Mouse (Mus musculus) forebrain, embryonic 13.5 days (tissue): ENCODE results near the gene Olfr1389. TPM values are rescaled to one million over a fixed set of nuclear protein-coding genes. Genes with fewer than 3 reads are reported as not detected.
"Not testable (repeated sequence)": the region's sequence is repeated elsewhere in the genome, so short reads cannot be mapped to it uniquely, and the experiment has no call there.

Experiments
- ATAC-seq: fragments of 200-750 bp; cut with Nextera tagmentation; 2 replicates; pipeline ENCODE4 v1.8.0; 2017
- H3K27ac ChIP-seq: fragments of 300-500 bp; sonication (generic); 2 replicates; pipeline ENCODE4 v1.5.1; 2015; ENCODE audit warnings: inconsistent platforms, mild to moderate bottlenecking, moderate library complexity
- H3K27me3 ChIP-seq: fragments of 300-500 bp; sonication (generic); 2 replicates; pipeline ENCODE4 v1.6.1; 2015; ENCODE audit warnings: mild to moderate bottlenecking, inconsistent platforms
- H3K36me3 ChIP-seq: fragments of 300-500 bp; sonication (generic); 2 replicates; pipeline ENCODE4 v1.6.1; 2015; ENCODE audit warnings: mild to moderate bottlenecking, inconsistent platforms; ENCODE audit not compliant: poor library complexity, severe bottlenecking
- H3K4me1 ChIP-seq: fragments of 300-500 bp; sonication (generic); 2 replicates; pipeline ENCODE4 v1.6.1; 2015; ENCODE audit warnings: inconsistent platforms
- H3K4me2 ChIP-seq: fragments of 300-500 bp; sonication (generic); 2 replicates; pipeline ENCODE4 v1.6.1; 2015; ENCODE audit warnings: inconsistent platforms, mild to moderate bottlenecking, moderate library complexity
- H3K4me3 ChIP-seq: fragments of 300-500 bp; sonication (generic); 2 replicates; pipeline ENCODE4 v1.5.1; 2015; ENCODE audit warnings: mild to moderate bottlenecking, inconsistent platforms
- H3K9ac ChIP-seq: fragments of 300-500 bp; sonication (generic); 2 replicates; pipeline ENCODE4 v1.6.1; 2015; ENCODE audit warnings: mild to moderate bottlenecking, inconsistent platforms
- H3K9me3 ChIP-seq: fragments of 300-500 bp; sonication (generic); replicated peaks from 2 replicates; pipeline ENCODE4 v1.6.1; 2016; ENCODE audit warnings: inconsistent platforms
- WGBS: fragments of 180-500 bp; shearing (Covaris S2); methylation state at CpG from one replicate; pipeline ENCODE4 v1.1.7; 2015; 5-methylcytosine and 5-hydroxymethylcytosine counted together
- polyA plus RNA-seq: library from polyadenylated mRNA; unstranded; fragments of >200 nt; fragmentation: Nextera tagmentation; extraction: Ambion mirVana; gene quantifications from 2 replicates; pipeline ENCODE4 v1.2.1, GENCODE M21; 2015

Gene Olfr1389
- polyA plus RNA-seq: not detected in 2 replicates

- H3K4me1 ChIP-seq: no peaks in the 10 kb centered on the region
- H3K4me2 ChIP-seq: no peak within 1 kb of the TSS
- no peaks in the 10 kb centered on the region for H3K36me3 ChIP-seq
- 95% methylated on average over 2 of the region's 2 CpGs for WGBS
- no peaks in the 10 kb centered on the region for H3K9me3 ChIP-seq
- no peak within 1 kb of the TSS for H3K4me3 ChIP-seq
- H3K9ac ChIP-seq: no peak within 1 kb of the TSS
- no peak for ATAC-seq
- H3K27ac ChIP-seq: no peak within 1 kb of the TSS
- H3K27me3 ChIP-seq: no peaks in the 10 kb centered on the region
Measured at GRCm38 (mm10) chr11:49422767-49423166, at the start of gene Olfr1389. Gene Olfr1389, plus strand, starts transcription at chr11:49423067.

GRCm38 (mm10) chr11:49383133-49383532, 39.7 kb upstream of the Olfr1389 start:
- H3K9ac ChIP-seq: no peak overlapping the region
- H3K4me3 ChIP-seq: no peak overlapping the region
- no peaks in the 10 kb centered on the region for H3K4me1 ChIP-seq
- H3K9me3 ChIP-seq: no peaks in the 10 kb centered on the region
- no peak overlapping the region for H3K4me2 ChIP-seq
- H3K27ac ChIP-seq: no peak overlapping the region
- no peaks in the 10 kb centered on the region for H3K27me3 ChIP-seq
- ATAC-seq: no peak
- no peaks in the 10 kb centered on the region for H3K36me3 ChIP-seq

- not testable (repeated sequence) for H3K4me1 ChIP-seq, H3K9me3 ChIP-seq
- 94% methylated on average over 7 of the region's 7 CpGs for WGBS
Measured at GRCm38 (mm10) chr11:49386118-49386517, 36.7 kb upstream of the Olfr1389 start.

GRCm38 (mm10) chr11:49392707-49393106, 30.2 kb upstream of the Olfr1389 start:
- not testable (repeated sequence) for H3K36me3 ChIP-seq, H3K9me3 ChIP-seq, H3K4me1 ChIP-seq, H3K4me3 ChIP-seq, H3K9ac ChIP-seq, ATAC-seq, H3K27ac ChIP-seq, H3K27me3 ChIP-seq, H3K4me2 ChIP-seq
- 80% methylated on average over 1 of the region's 1 CpGs for WGBS

More at GRCm38 (mm10) chr11:49386118-49386517, 36.7 kb upstream of the Olfr1389 start:
- not testable (repeated sequence) for H3K27me3 ChIP-seq, H3K4me2 ChIP-seq, H3K36me3 ChIP-seq, H3K27ac ChIP-seq, ATAC-seq, H3K9ac ChIP-seq, H3K4me3 ChIP-seq

GRCm38 (mm10) chr11:49406784-49407183, 16.1 kb upstream of the Olfr1389 start:
- 83% methylated on average over 3 of the region's 3 CpGs for WGBS
- Histone ChIP-seq H3K36me3 (no peaks in the 10 kb centered on the region), H3K4me3 (no peak overlapping the region), H3K9ac (no peak overlapping the region), H3K27me3 (no peaks in the 10 kb centered on the region), H3K27ac (no peak overlapping the region), H3K4me2 (no peak overlapping the region), H3K4me1 (no peaks in the 10 kb centered on the region), H3K9me3 (no peaks in the 10 kb centered on the region)
- no peak for ATAC-seq

GRCm38 (mm10) chr11:49410540-49410939, 12.3 kb upstream of the Olfr1389 start:
- no peaks in the 10 kb centered on the region for H3K9me3 ChIP-seq
- no peak overlapping the region for H3K4me3 ChIP-seq
- WGBS: 36% methylated on average over 1 of the region's 1 CpGs
- H3K9ac ChIP-seq: no peak overlapping the region
- no peak for ATAC-seq
- H3K4me2 ChIP-seq: no peak overlapping the region
- H3K36me3 ChIP-seq: no peaks in the 10 kb centered on the region
- H3K4me1 ChIP-seq: no peaks in the 10 kb centered on the region
- no peaks in the 10 kb centered on the region for H3K27me3 ChIP-seq
- no peak overlapping the region for H3K27ac ChIP-seq

GRCm38 (mm10) chr11:49425257-49425927, 2.5 kb downstream of the Olfr1389 start:
- no peaks in the 10 kb centered on the region for H3K9me3 ChIP-seq
- H3K4me3 ChIP-seq: no peak overlapping the region
- no peak overlapping the region for H3K4me2 ChIP-seq
- no peak overlapping the region for H3K9ac ChIP-seq
- 83% methylated on average over 1 of the region's 1 CpGs for WGBS
- H3K4me1 ChIP-seq: no peaks in the 10 kb centered on the region
- H3K27ac ChIP-seq: no peak overlapping the region
- ATAC-seq: no peak
- H3K27me3 ChIP-seq: no peaks in the 10 kb centered on the region
- no peaks in the 10 kb centered on the region for H3K36me3 ChIP-seq

- no peak overlapping the region for H3K4me2 ChIP-seq
- 86% methylated on average over 2 of the region's 2 CpGs for WGBS
Measured at GRCm38 (mm10) chr11:49429641-49430040, 6.8 kb downstream of the Olfr1389 start.

GRCm38 (mm10) chr11:49436411-49436810, 13.5 kb downstream of the Olfr1389 start, which contains the start of gene Olfr1388:
Gene Olfr1388, plus strand, starts transcription at chr11:49436624.
- Histone ChIP-seq H3K9ac (no peak within 1 kb of the TSS), H3K36me3 (no peaks in the 10 kb centered on the region), H3K4me1 (no peaks in the 10 kb centered on the region), H3K4me3 (no peak within 1 kb of the TSS), H3K27me3 (no peaks in the 10 kb centered on the region), H3K27ac (no peak within 1 kb of the TSS), H3K9me3 (peaks cover 3% of the 10 kb centered on the region; the same call in 1 of the 2 replicates), H3K4me2 (no peak within 1 kb of the TSS)
- no peak for ATAC-seq
- WGBS: 57% methylated on average over 3 of the region's 3 CpGs

More at GRCm38 (mm10) chr11:49429641-49430040, 6.8 kb downstream of the Olfr1389 start:
- no peak overlapping the region for H3K9ac ChIP-seq
- no peak overlapping the region for H3K27ac ChIP-seq
- H3K9me3 ChIP-seq: peaks cover 3% of the 10 kb centered on the region; the same call in 1 of the 2 replicates
- H3K27me3 ChIP-seq: no peaks in the 10 kb centered on the region
- no peak for ATAC-seq
- H3K4me1 ChIP-seq: no peaks in the 10 kb centered on the region
- H3K36me3 ChIP-seq: no peaks in the 10 kb centered on the region
- no peak overlapping the region for H3K4me3 ChIP-seq

GRCm38 (mm10) chr11:49455043-49455442, 32.2 kb downstream of the Olfr1389 start, which contains the start of gene Olfr1387:
Gene Olfr1387, plus strand, starts transcription at chr11:49455343.
- Histone ChIP-seq H3K9ac (no peak within 1 kb of the TSS), H3K4me1 (no peaks in the 10 kb centered on the region), H3K36me3 (no peaks in the 10 kb centered on the region), H3K27me3 (no peaks in the 10 kb centered on the region), H3K4me2 (no peak within 1 kb of the TSS), H3K4me3 (no peak within 1 kb of the TSS), H3K27ac (no peak within 1 kb of the TSS), H3K9me3 (no peaks in the 10 kb centered on the region)
- no peak for ATAC-seq
- WGBS: 79% methylated on average over 1 of the region's 1 CpGs

- not testable (repeated sequence) for ATAC-seq, H3K9me3 ChIP-seq, H3K4me1 ChIP-seq, H3K4me2 ChIP-seq, H3K36me3 ChIP-seq, H3K9ac ChIP-seq, H3K27me3 ChIP-seq, H3K27ac ChIP-seq, H3K4me3 ChIP-seq
- 84% methylated on average over 3 of the region's 3 CpGs for WGBS
Measured at GRCm38 (mm10) chr11:49464746-49465145, 41.9 kb downstream of the Olfr1389 start, which contains the start of gene Olfr1386. Gene Olfr1386, plus strand, starts transcription at chr11:49465046.
